Mouse (Mus musculus): ENCODE measurements around the gene Gm17359. TPM values are rescaled to one million over a fixed set of nuclear protein-coding genes. Genes with fewer than 3 reads are reported as not detected.

The Gm17359 gene
- 0.04 TPM in 1 of 2 replicates, not detected in the other for polyA plus RNA-seq (2012; rRNA removed)

DNA sequence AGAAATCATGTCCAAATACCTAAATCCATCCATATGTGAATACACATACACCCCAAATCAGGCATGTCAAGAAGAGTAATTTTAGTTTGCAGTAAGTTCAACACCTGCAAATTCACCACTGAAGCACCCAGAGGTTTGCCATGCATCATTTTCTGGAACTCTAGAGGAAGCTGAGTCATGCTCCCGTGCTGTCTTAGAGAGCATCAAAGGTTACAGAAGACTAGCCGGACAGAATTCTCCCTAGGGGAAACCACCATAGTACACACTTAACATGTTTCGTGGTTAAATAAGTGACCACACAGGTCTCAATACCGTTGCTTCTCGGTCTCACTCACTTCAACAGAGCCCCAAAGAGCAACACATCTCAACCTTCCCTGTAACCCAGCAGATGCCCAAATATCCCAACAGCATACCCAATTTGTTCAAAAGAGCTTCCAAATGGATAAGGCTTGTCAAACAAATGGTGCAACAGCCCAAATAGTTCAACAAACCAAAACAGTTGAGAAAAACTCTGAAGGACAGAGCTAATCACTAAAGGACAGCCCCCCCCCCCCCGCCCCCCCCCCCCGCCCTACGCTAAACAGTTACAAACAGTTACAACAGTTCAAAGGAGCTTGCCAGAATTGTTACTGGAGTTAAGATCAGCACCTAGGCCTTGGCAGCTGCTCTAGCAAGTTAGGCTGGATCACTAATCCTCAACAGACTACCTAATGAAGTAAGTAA, at the start of gene Gm17359:
TSS of gene Gm17359 (plus strand) at position 618 of the 723 bp plus-strand sequence.
- no peak for TF ChIP-seq POLR2A (IDR thresholded peaks at IDR 0.05; ENCODE audit: borderline replicate concordance, extremely low read depth, insufficient read depth, insufficient read length, poor library complexity, severe bottlenecking)
- no peak for TF ChIP-seq CTCF (IDR thresholded peaks at IDR 0.05; ENCODE audit: borderline replicate concordance, extremely low read depth, insufficient read depth, insufficient read length)
- DNase-seq (ENCODE audit: low read depth), result no peak

DNA sequence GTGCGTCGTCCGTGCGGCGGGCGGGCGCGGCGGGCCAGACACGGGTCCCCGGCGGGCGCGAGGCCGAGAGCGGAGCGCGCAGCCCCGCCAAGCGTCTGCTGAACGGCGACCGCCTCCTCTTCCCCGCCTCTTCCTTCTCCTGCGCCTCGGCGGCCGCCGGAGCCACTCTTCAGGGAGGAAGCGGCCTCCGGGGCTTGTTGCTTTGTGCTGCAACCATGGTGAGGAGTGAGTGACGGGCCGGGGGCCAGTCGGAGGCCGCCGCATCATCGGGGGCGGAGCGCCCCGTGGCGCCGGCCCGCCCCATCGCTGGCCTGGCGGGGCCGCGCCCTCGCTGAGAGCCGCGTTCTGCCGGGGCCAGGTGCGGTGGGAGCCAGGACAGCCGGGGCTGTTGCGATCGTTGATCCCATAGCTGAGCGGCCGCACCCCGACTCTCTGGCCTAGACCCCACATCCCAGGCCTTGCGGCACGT, 49.3 kb upstream of the Gm17359 start:
- peak; percentile 98 for DNase-seq (ENCODE audit: low read depth)
- TF ChIP-seq POLR2A (IDR thresholded peaks at IDR 0.05; ENCODE audit: borderline replicate concordance, extremely low read depth, insufficient read depth, insufficient read length, poor library complexity, severe bottlenecking), result peak; percentile 75
- TF ChIP-seq CTCF (IDR thresholded peaks at IDR 0.05; ENCODE audit: borderline replicate concordance, extremely low read depth, insufficient read depth, insufficient read length), result no peak

DNA sequence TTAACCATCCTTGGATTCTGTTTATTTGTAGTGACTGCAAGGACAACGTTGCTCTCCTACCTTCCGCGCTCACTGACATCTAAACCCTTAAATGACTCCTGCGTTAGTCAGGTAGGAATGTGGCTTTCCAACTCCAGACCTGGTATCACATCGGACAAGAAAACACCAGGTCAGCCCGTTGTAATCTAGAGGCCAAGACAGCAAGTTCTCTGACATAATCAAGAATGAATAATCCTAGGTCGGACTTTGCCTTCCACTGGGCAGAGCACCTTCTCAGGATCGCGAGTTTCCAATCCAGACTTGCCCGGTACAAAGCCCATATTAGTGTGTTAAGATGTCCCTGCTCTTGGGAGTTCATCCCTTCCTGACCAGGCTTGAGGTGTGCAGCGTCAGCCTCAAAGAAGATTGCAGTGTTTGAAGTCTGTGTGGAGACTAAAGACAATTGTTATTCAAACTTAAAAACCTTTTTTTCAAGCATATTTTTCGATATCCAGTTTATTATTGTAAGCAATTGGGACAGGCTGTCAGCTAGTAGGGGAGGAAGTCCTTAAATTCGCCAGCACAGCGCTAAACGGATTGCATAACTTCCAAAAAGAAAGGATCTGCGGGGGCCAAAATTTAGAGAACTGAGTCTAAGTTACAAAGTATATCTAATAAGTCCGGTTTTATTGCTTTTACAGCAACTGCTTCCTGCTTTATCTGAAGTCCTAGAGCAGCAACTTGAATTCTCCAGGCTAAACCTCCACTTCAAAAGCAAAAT, 48.6 kb upstream of the Gm17359 start:
- TF ChIP-seq POLR2A (IDR thresholded peaks at IDR 0.05; ENCODE audit: borderline replicate concordance, extremely low read depth, insufficient read depth, insufficient read length, poor library complexity, severe bottlenecking) (no peak), CTCF (IDR thresholded peaks at IDR 0.05; ENCODE audit: borderline replicate concordance, extremely low read depth, insufficient read depth, insufficient read length) (no peak)
- DNase-seq (ENCODE audit: low read depth), result no peak

DNA sequence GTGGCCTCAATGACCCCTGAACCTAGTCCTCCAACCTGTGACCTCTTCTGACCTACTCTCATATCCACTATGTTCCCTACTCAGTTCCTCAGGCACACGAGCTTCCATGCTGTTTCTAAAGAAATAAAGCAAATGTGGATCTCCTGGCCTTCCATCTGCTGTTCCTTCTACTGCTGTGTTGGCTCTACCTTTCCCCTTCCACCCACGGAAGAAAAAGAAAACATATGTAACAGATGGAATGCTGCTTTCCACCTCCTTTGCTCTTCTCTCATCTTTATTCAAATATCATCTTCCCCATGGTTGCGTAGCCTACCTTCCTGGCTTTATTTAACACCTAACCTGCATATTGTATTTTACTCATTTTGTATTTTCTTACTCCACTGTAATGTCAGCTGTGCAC, 47.4 kb upstream of the Gm17359 start:
- DNase-seq (ENCODE audit: low read depth), result no peak

DNA sequence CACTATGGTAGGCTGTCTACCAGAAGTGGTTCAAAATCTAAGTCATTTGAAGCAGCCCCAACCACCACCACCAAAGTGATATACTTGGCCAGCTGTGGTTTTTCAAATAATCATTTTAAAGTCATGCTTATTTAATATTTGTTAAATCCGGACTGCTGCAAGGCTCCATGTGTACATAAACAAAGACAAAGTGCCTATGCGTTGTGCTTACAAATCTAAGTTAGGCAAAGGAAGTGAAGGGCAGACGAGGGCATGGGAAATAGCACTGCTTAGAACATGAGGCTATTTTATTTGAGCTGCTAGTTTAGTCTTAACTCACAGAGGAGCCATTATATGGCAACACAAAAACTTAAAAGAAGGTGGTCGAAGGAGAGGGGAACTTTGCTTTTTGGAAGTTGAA, 43.4 kb upstream of the Gm17359 start:
- no peak for DNase-seq (ENCODE audit: low read depth)
- no peak for TF ChIP-seq CTCF (IDR thresholded peaks at IDR 0.05; ENCODE audit: borderline replicate concordance, extremely low read depth, insufficient read depth, insufficient read length)
- no peak for TF ChIP-seq POLR2A (IDR thresholded peaks at IDR 0.05; ENCODE audit: borderline replicate concordance, extremely low read depth, insufficient read depth, insufficient read length, poor library complexity, severe bottlenecking)

More for the DNA sequence above, 47.4 kb upstream of the Gm17359 start:
- TF ChIP-seq CTCF (IDR thresholded peaks at IDR 0.05; ENCODE audit: borderline replicate concordance, extremely low read depth, insufficient read depth, insufficient read length), result no peak
- TF ChIP-seq POLR2A (IDR thresholded peaks at IDR 0.05; ENCODE audit: borderline replicate concordance, extremely low read depth, insufficient read depth, insufficient read length, poor library complexity, severe bottlenecking), result no peak

DNA sequence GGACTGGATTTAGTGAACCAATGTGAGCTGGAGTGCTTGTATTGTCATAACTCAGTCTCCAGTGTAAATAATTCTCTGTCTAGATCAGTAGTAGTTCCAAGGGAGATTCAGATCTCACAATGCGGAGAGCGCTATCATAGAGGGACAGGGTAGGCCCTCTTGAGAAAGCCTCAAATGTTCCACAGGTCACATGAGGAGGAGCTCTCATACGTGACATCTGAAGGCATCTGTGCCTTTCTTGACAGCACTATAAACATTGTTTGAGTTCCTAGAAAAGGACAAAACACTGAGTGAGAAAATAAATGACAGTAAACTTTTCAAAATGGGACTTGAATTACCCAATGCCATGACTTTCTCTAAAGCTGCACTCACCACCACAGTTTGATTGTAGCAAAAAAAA, 41.8 kb upstream of the Gm17359 start:
- TF ChIP-seq POLR2A (IDR thresholded peaks at IDR 0.05; ENCODE audit: borderline replicate concordance, extremely low read depth, insufficient read depth, insufficient read length, poor library complexity, severe bottlenecking), result no peak

DNA sequence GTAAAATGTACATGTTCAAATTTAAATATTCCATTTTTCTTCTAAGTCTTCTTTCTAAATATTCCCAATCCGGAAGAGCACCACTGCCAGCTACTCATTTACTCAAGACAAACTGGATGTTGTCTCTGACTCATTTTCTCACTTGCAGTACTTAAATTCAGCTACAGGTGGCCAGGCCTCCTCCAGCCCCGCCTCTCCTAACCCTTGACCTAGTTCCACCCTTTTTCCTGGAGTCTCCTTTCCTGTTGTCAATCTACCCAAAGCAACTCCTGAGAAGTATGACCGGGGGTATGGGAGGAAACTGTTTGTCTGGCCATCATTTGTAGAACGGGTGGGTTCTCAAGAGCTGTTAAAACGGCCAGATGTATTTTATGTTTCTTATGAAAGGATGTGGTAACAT, 40.4 kb upstream of the Gm17359 start:
- DNase-seq (ENCODE audit: low read depth), result no peak
- no peak for TF ChIP-seq CTCF (IDR thresholded peaks at IDR 0.05; ENCODE audit: borderline replicate concordance, extremely low read depth, insufficient read depth, insufficient read length)
- TF ChIP-seq POLR2A (IDR thresholded peaks at IDR 0.05; ENCODE audit: borderline replicate concordance, extremely low read depth, insufficient read depth, insufficient read length, poor library complexity, severe bottlenecking), result no peak

More for the DNA sequence above, 41.8 kb upstream of the Gm17359 start:
- DNase-seq (ENCODE audit: low read depth), result no peak

DNA sequence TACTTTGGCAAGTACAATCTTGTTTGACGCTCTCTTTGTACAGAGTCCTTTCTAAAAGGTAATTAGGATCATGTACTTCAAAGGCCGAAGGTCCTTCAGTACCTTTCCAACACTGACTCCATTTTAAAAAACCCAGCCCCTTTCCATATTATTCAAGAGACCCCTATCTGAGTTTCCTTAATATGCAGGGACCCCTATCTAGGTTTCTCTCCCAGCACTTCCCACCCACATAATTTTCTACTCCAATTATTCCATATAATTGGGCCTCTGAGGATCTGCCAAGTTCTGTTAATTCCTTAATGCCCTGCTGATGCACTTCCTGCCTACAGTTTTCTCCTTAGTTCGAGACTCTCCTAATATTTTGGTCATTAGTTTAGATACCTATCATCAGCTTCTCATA, 39.9 kb upstream of the Gm17359 start:
- no peak for DNase-seq (ENCODE audit: low read depth)
- TF ChIP-seq CTCF (IDR thresholded peaks at IDR 0.05; ENCODE audit: borderline replicate concordance, extremely low read depth, insufficient read depth, insufficient read length) (no peak), POLR2A (IDR thresholded peaks at IDR 0.05; ENCODE audit: borderline replicate concordance, extremely low read depth, insufficient read depth, insufficient read length, poor library complexity, severe bottlenecking) (no peak)

DNA sequence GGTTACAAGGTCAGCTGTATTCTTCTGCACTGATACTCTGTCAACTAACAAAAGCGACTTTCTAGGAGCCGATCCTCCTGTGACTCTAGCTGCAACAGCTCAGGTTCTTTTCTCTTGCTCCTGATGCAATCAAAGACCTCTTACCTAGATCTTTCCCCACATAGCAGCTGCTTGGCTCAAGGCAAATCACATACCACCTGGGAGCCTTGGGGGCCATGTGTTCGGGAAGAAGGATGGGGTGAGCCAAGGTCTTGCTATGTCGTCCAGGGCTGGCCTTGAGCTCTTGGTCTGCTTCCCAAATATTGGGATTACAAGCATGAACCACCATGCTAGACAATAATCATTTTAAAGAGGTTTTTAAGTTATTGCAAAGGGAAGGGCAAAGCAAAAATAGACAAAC, 39.2 kb upstream of the Gm17359 start:
- TF ChIP-seq POLR2A (IDR thresholded peaks at IDR 0.05; ENCODE audit: borderline replicate concordance, extremely low read depth, insufficient read depth, insufficient read length, poor library complexity, severe bottlenecking) (no peak), CTCF (IDR thresholded peaks at IDR 0.05; ENCODE audit: borderline replicate concordance, extremely low read depth, insufficient read depth, insufficient read length) (no peak)
- no peak for DNase-seq (ENCODE audit: low read depth)

DNA sequence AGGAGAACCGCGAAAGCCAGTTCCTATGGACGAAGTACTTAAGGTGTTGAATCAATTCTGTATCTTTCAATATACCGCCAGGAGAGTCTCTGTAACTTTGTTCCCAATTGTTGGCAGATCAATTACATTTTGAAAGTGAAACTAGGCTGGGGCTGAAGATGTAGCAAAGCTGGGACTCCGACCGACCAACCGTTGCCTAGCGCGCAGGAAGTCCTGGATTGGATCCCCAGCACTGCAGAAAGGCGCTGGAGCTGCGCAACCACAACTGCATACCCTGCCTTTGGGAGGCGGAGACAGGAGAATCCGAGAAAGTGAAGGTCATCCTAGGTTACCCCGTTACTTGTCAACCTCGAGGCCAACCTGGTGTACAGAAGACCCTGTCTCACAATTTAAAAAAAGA, 37.1 kb upstream of the Gm17359 start:
- TF ChIP-seq POLR2A (IDR thresholded peaks at IDR 0.05; ENCODE audit: borderline replicate concordance, extremely low read depth, insufficient read depth, insufficient read length, poor library complexity, severe bottlenecking), result no peak
- TF ChIP-seq CTCF (IDR thresholded peaks at IDR 0.05; ENCODE audit: borderline replicate concordance, extremely low read depth, insufficient read depth, insufficient read length), result no peak
- no peak for DNase-seq (ENCODE audit: low read depth)

DNA sequence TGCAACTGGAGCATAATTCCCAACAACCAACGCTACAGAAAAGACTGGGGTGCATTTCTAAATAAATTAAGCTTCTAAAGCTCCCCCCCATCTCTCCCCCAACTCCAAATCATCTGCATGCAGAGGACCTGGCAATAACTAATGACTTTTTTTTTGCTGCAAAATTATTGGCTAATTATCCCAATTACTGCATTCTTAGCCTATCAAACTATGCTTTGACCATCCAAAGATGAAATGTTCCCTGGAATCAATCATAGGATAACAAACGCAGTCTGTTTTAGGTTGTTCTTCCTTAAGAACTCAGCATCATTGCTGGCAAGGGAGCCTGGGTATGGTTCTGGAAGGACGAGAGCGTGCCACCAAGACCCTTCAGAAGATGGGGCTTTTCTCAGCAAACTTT, 27.9 kb upstream of the Gm17359 start:
- TF ChIP-seq CTCF (IDR thresholded peaks at IDR 0.05; ENCODE audit: borderline replicate concordance, extremely low read depth, insufficient read depth, insufficient read length) (no peak), POLR2A (IDR thresholded peaks at IDR 0.05; ENCODE audit: borderline replicate concordance, extremely low read depth, insufficient read depth, insufficient read length, poor library complexity, severe bottlenecking) (no peak)
- DNase-seq (ENCODE audit: low read depth), result no peak

Measured in brain, embryonic 14.5 days (tissue).